Mouse (Mus musculus): ENCODE results near the gene Rere. TPM values are rescaled to one million over a fixed set of nuclear protein-coding genes. Genes with fewer than 3 reads are reported as not detected.

Gene Rere
- total RNA-seq (2021) = 100 to 1,000 TPM in 1 of 2 experiments, 10 to 100 TPM in 1; 89.9 to 102 TPM
- long read RNA-seq, experiment 1, partial matches to known transcripts = 18 of 47 reads
- long read RNA-seq, experiment 1, other reads (novel, unspliced or antisense) = 29 of 47 reads
- long read RNA-seq, experiment 2, partial matches to known transcripts = 10 of 29 reads
- long read RNA-seq, experiment 2, other reads (novel, unspliced or antisense) = 18 of 29 reads

DNA sequence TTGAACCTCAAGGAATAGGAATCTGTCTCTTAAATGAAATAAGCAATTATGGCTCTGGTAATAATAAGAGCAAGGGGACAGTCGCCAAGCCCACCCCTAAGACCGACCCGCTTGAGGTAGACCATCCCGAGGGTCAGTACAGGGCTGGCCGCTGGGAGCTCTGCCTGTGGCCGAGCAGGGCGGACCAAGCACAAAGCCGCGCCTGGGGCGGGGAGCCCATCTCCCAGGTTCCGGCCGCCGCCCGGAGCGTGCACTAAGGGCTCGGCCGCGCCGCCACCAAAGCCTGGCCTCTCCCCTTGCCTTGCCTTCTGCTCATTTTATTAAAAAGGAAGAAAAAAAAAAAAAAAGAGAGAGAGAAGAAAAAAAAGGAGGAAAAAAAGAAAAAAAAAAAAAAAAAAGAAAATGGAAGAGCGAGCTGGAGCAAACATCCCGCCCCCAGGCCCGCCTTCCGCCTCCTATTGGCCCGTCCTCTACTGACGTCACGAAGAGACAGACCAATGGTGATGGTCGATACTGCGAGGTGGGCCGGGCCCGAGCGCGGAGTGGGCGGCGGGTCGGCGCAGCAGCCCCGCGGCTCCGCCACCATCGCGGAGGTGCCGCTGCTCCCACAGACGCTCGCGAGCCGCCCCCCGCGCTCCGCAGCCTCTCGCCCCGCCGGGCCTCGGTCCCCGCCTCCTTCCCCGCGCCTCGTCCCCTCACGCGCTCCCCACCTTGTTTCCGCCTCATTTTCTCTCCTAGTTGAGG lies at the start of gene Rere:
Gene Rere (plus strand): TSS at position 629 of the 744 bp plus-strand sequence.
- peak; percentile 99 for DNase-seq (ENCODE audit: low spot score in 2 of 2)

- peak in 1 of 2 experiments; percentile 38 for DNase-seq (ENCODE audit: low spot score in 2 of 2)
These were observed 49.6 kb upstream of the Rere start for GRCm38 (mm10) chr4:150231871-150232270.

DNA sequence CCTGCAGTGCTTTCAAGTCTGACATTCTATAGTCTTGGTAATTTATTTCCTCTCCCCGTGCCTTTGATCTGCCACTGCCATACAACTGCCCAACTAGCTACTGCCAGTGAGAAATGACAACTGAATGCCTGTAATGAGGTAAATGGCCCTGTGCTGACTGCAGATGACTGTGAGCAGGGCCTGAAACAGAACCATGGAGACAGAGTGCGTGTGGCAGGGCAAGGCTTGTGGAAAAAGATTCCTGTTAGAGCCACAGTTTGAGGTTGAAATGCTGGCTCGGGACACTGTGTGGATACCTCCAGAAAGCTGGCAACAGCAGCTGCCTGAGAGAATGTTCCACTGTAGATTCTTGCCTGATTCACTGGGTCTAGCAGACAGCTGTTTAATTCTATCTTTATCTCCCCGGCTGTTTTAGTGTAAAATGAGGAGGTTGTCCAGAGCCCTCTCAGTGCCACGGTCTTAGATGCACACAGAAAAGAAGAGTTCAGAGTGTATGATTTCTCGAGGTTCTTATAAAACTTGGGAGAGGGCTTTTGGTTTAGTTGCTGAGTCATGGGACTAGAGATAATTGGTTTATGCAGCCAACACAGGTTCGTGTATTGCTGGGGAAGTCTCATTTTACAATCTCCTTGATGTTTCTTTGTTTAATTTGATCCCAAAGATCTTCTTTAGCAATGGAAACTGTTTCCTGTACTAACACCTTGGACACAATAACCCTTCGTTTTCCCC lies 46.7 kb upstream of the Rere start:
- DNase-seq (ENCODE audit: low spot score in 2 of 2) = no peak

- DNase-seq (ENCODE audit: low spot score in 2 of 2) = no peak
These were observed 45.9 kb upstream of the Rere start for GRCm38 (mm10) chr4:150235585-150235984.

- no peak for DNase-seq (ENCODE audit: low spot score in 2 of 2)
These were observed 45.4 kb upstream of the Rere start for GRCm38 (mm10) chr4:150236031-150236430.

GRCm38 (mm10) chr4:150236521-150237481 lies 44.6 kb upstream of the Rere start, which contains the start of gene Eno1:
Gene Eno1, plus strand, starts transcription at chr4:150236721.
- peak; percentile 95 to 97 for DNase-seq (ENCODE audit: low spot score in 2 of 2)

DNA sequence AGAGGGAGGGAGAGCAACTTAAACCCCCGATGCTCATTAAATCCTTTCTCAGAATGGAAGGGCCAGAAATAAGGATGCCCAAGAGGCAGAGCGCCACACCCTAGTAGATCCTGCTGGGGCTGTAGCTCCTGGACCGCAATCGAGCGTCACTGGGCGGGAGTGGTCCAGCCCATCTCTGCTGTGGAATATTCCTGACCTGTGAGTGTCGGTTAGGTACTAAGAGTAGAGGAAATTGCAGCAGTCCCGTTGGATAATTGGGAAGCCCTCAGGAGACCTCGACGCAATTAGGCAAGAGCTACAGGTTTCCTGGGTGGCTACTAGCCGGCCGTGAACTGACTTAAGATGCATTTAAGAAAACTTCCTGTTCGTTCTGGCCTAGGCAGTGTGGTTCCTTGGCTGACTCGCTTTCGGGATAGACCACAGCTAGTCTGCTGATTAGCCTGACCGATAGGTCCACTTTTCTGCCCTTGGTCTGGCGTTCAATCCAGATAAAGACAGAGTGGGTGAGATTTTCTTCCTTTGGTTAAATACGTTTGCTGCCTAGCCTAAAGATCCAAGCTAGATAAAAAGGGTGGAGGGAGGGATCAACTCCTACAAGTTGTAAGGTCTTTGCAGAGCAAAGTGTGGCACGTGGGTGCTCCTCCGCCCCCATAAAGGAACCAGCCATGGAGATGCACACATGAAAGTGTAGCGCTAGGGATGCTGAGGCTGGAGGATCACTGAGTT lies 43.6 kb upstream of the Rere start:
- DNase-seq (ENCODE audit: low spot score in 2 of 2) = no peak

- no peak for DNase-seq (ENCODE audit: low spot score in 2 of 2)
These were observed 42.9 kb upstream of the Rere start for GRCm38 (mm10) chr4:150238433-150239086.

DNA sequence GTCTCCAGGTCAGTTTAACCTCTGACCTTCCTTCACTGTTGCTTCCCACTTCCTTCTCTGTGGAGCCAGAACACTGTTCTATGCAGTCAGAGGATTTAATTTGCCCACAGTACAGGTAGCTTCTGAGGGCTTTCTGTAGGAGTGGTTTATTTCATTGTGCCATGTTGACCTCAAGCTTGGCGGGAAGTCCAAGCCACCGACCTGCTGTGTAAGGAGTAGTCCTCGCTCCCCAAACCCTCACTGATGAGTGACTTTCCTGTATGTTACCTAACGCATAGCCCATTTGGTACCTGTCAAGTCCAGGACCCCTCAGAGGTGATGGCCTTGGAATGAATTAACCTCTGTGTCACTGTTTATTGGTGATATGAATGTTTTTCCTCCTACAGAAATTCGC lies 42.4 kb upstream of the Rere start:
- no peak for DNase-seq (ENCODE audit: low spot score in 2 of 2)

GRCm38 (mm10) chr4:150239503-150239902 lies 41.9 kb upstream of the Rere start:
- no peak for DNase-seq (ENCODE audit: low spot score in 2 of 2)

GRCm38 (mm10) chr4:150239951-150240368 lies 41.5 kb upstream of the Rere start:
- DNase-seq (ENCODE audit: low spot score in 2 of 2) = peak; percentile 57 to 69

DNA sequence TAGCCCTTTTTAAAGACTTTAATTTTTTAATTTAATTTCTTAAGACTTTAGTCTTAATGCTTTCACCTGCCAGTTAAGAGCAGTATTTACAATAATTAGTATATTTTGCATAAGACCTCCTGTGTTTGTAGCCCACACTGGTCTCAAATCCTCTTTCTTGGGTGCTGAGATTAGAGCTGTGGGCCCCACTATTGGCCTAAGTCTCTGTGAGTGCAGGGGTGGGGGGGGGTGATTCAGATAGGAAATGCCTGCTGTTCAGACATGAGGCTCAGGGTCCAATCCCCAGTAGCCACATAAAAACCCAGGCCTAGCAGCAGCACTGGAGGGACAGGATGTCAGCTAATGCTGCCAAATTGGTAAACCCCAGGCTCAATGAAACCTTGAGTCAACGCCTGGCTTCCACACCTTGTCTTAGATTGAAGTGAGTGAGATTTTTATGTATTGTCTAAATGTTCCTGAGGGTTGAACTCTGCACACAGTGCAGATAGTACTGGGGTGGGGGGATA lies 41.0 kb upstream of the Rere start:
- DNase-seq (ENCODE audit: low spot score in 2 of 2) = no peak

DNA sequence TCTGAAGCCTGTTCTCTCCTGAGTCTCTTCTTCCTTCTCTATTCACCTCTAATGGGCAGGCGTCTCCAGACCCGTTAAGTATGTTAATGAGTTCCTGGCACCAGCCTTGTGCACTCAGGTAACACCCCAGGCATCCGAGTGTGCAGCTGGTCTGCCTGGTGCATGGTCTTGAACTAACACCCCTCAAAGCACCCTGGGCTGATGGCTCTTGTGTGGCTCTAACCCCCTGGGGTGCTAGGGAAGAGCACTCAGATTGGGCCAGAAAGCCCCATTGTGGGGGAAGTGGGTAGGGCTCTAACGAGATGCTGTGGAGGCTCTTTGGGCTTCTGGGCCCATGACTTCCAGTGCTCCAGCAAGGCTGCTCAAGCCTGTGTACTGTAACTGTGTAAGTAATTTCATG lies 39.7 kb upstream of the Rere start:
- DNase-seq (ENCODE audit: low spot score in 2 of 2) = no peak

DNA sequence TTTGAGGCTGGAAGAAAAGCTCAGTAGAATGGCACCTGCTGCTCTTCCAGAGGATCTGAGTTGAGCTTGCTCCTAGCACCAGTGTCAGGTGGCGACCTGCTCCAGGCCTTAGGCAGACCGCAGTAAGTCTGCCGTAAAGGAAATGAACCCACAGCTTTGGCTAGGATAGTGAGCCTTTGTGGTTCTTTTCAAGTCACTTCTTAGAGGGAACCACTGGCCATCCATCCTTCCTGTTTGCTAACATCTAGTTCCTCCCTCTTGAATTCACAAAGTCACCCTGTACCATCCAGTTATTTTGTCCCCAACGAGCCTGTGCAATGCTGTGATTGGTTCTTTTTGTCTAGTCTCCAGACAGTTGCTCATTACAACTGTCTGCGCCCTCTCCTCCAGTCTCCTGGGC lies 38.7 kb upstream of the Rere start:
- DNase-seq (ENCODE audit: low spot score in 2 of 2) = no peak

GRCm38 (mm10) chr4:150245876-150246275 lies 35.6 kb upstream of the Rere start:
- no peak for DNase-seq (ENCODE audit: low spot score in 2 of 2)

- peak; percentile 69 to 78 for DNase-seq (ENCODE audit: low spot score in 2 of 2)
These were observed 33.4 kb upstream of the Rere start for GRCm38 (mm10) chr4:150248009-150248408.

- no peak for DNase-seq (ENCODE audit: low spot score in 2 of 2)
These were observed 32.5 kb upstream of the Rere start for GRCm38 (mm10) chr4:150248917-150249316.

GRCm38 (mm10) chr4:150249731-150250270 lies 31.6 kb upstream of the Rere start:
- DNase-seq (ENCODE audit: low spot score in 2 of 2) = peak in 1 of 2 experiments; percentile 18

Measured in left cerebral cortex, adult 18-20 months (tissue).